Mouse (Mus musculus) neural tube, embryonic 14.5 days (tissue): ENCODE measurements around the gene Cntnap1. TPM values are rescaled to one million over a fixed set of nuclear protein-coding genes. Genes with fewer than 3 reads are reported as not detected.
"Not testable (repeated sequence)": the region's sequence is repeated elsewhere in the genome, so short reads cannot be mapped to it uniquely, and the experiment has no call there.

ENCODE experiments used
- ATAC-seq: fragments of 200-750 bp; cut with Nextera tagmentation; 2 replicates; pipeline ENCODE4 v1.8.0; 2017; ENCODE audit warnings: low read depth, mild to moderate bottlenecking, moderate TSS enrichment, moderate library complexity
- H3K27ac ChIP-seq: fragments of 300-500 bp; sonication (generic); 2 replicates; pipeline ENCODE4 v1.5.1; 2014; ENCODE audit warnings: low read depth, mild to moderate bottlenecking, control low read depth, low read length, moderate library complexity, mixed read lengths
- H3K27me3 ChIP-seq: fragments of 300-500 bp; sonication (generic); 2 replicates; pipeline ENCODE4 v1.6.1; 2014; ENCODE audit warnings: low read length; ENCODE audit not compliant: control insufficient read depth, insufficient read depth
- H3K36me3 ChIP-seq: fragments of 300-500 bp; sonication (generic); 2 replicates; pipeline ENCODE4 v1.6.1; 2014; ENCODE audit warnings: low read length, mixed read lengths; ENCODE audit not compliant: control insufficient read depth, insufficient read depth
- H3K4me1 ChIP-seq: fragments of 300-500 bp; sonication (generic); 2 replicates; pipeline ENCODE4 v1.6.1; 2014; ENCODE audit warnings: low read length; ENCODE audit not compliant: control insufficient read depth, insufficient read depth
- H3K4me2 ChIP-seq: fragments of 300-500 bp; sonication (generic); 2 replicates; pipeline ENCODE4 v1.6.1; 2014; ENCODE audit warnings: mild to moderate bottlenecking, low read depth, low read length, control low read depth
- H3K4me3 ChIP-seq: fragments of 300-500 bp; sonication (generic); 2 replicates; pipeline ENCODE4 v1.5.1; 2014; ENCODE audit warnings: low read depth, low read length, control low read depth, mixed read lengths
- H3K9ac ChIP-seq: fragments of 300-500 bp; sonication (generic); replicated peaks from 2 replicates; pipeline ENCODE4 v1.6.1; 2014; ENCODE audit warnings: low read depth, mild to moderate bottlenecking, control low read depth, low read length, mixed read lengths
- H3K9me3 ChIP-seq: fragments of 300-500 bp; sonication (generic); 2 replicates; pipeline ENCODE4 v1.6.1; 2016; ENCODE audit warnings: low read length; ENCODE audit not compliant: control insufficient read depth
- WGBS: fragments of 180-500 bp; shearing (Covaris S2); extraction: QIAGEN DNeasy Blood & Tissue Kit; methylation state at CpG from one replicate; pipeline ENCODE4 v1.1.7; 2014; 5-methylcytosine and 5-hydroxymethylcytosine counted together
- polyA plus RNA-seq: library from polyadenylated mRNA; unstranded; fragments of >200 nt; fragmentation: Nextera tagmentation; extraction: Ambion mirVana; gene quantifications from 2 replicates; pipeline ENCODE4 v1.2.1, GENCODE M21; 2014

Cntnap1 gene
- polyA plus RNA-seq = 7.5 and 8.3 TPM in 2 replicates

GRCm38 (mm10) chr11:101170354-101170810 lies at the start of gene Cntnap1:
TSS of gene Cntnap1 (plus strand) at chr11:101170523.
- WGBS = under 1% methylated on average over 35 of the region's 35 CpGs
- Histone ChIP-seq H3K9ac (peak within 1 kb of the TSS; percentile 64), H3K36me3 (peaks cover 14% of the 10 kb centered on the region), H3K4me3 (peak within 1 kb of the TSS; percentile 60), H3K4me2 (peak within 1 kb of the TSS; percentile 90), H3K27ac (peak within 1 kb of the TSS; percentile 78), H3K27me3 (peaks cover 32% of the 10 kb centered on the region), H3K4me1 (peaks cover 47% of the 10 kb centered on the region), H3K9me3 (no peaks in the 10 kb centered on the region)
- ATAC-seq = no peak

GRCm38 (mm10) chr11:101120545-101121188 lies 49.7 kb upstream of the Cntnap1 start:
- Histone ChIP-seq H3K4me1 (peaks cover 23% of the 10 kb centered on the region), H3K9ac (peak overlapping the region; percentile 65)
- WGBS = 23% methylated on average over 19 of the region's 19 CpGs

GRCm38 (mm10) chr11:101124494-101124893 lies 45.8 kb upstream of the Cntnap1 start:
- H3K4me3 ChIP-seq, ATAC-seq: not testable (repeated sequence)
- 97% methylated on average over 8 of the region's 8 CpGs for WGBS

More at GRCm38 (mm10) chr11:101120545-101121188, 49.7 kb upstream of the Cntnap1 start:
- H3K27me3 ChIP-seq = no peaks in the 10 kb centered on the region
- no peaks in the 10 kb centered on the region for H3K9me3 ChIP-seq
- peak overlapping the region; percentile 78 for H3K4me3 ChIP-seq
- peak overlapping the region; percentile 82 for H3K27ac ChIP-seq
- H3K36me3 ChIP-seq = peaks cover 14% of the 10 kb centered on the region; the same call in 1 of the 2 replicates
- ATAC-seq = no peak
- peak overlapping the region; percentile 85 for H3K4me2 ChIP-seq

GRCm38 (mm10) chr11:101125008-101125407 lies 45.3 kb upstream of the Cntnap1 start:
- not testable (repeated sequence) for H3K4me3 ChIP-seq, H3K4me2 ChIP-seq, H3K27ac ChIP-seq, H3K9ac ChIP-seq, H3K4me1 ChIP-seq, H3K27me3 ChIP-seq, ATAC-seq, H3K9me3 ChIP-seq
- 98% methylated on average over 6 of the region's 9 CpGs for WGBS
- peaks cover 23% of the 10 kb centered on the region; the same call in 1 of the 2 replicates for H3K36me3 ChIP-seq

More at GRCm38 (mm10) chr11:101124494-101124893, 45.8 kb upstream of the Cntnap1 start:
- H3K4me2 ChIP-seq, H3K27me3 ChIP-seq, H3K4me1 ChIP-seq, H3K27ac ChIP-seq, H3K9ac ChIP-seq, H3K9me3 ChIP-seq: not testable (repeated sequence)
- peaks cover 23% of the 10 kb centered on the region; the same call in 1 of the 2 replicates for H3K36me3 ChIP-seq

GRCm38 (mm10) chr11:101127075-101127474 lies 43.2 kb upstream of the Cntnap1 start:
- no peaks in the 10 kb centered on the region for H3K9me3 ChIP-seq
- H3K9ac ChIP-seq = no peak overlapping the region
- no peak for ATAC-seq
- no peaks in the 10 kb centered on the region for H3K4me1 ChIP-seq
- H3K36me3 ChIP-seq = peaks cover 23% of the 10 kb centered on the region; the same call in 1 of the 2 replicates
- no peak overlapping the region for H3K4me3 ChIP-seq
- H3K27me3 ChIP-seq = no peaks in the 10 kb centered on the region
- no peak overlapping the region for H3K4me2 ChIP-seq
- 75% methylated on average over 1 of the region's 1 CpGs for WGBS
- H3K27ac ChIP-seq = no peak overlapping the region

- Histone ChIP-seq H3K4me1 (no peaks in the 10 kb centered on the region), H3K36me3 (peaks cover 14% of the 10 kb centered on the region; the same call in 1 of the 2 replicates), H3K9me3 (no peaks in the 10 kb centered on the region), H3K4me2 (no peak overlapping the region), H3K27me3 (no peaks in the 10 kb centered on the region), H3K9ac (no peak overlapping the region), H3K27ac (no peak overlapping the region), H3K4me3 (no peak overlapping the region)
- ATAC-seq = no peak
- WGBS = 88% methylated on average over 11 of the region's 11 CpGs
These were observed 41.2 kb upstream of the Cntnap1 start for GRCm38 (mm10) chr11:101128996-101129577.

GRCm38 (mm10) chr11:101130056-101130756 lies 40.1 kb upstream of the Cntnap1 start:
- 50% methylated on average over 18 of the region's 18 CpGs for WGBS
- H3K4me2 ChIP-seq = no peak overlapping the region
- H3K27me3 ChIP-seq = no peaks in the 10 kb centered on the region
- peaks cover 14% of the 10 kb centered on the region; the same call in 1 of the 2 replicates for H3K36me3 ChIP-seq
- no peaks in the 10 kb centered on the region for H3K9me3 ChIP-seq
- H3K4me3 ChIP-seq = no peak overlapping the region
- no peaks in the 10 kb centered on the region for H3K4me1 ChIP-seq
- H3K27ac ChIP-seq = no peak overlapping the region
- no peak overlapping the region for H3K9ac ChIP-seq
- no peak for ATAC-seq

- peaks cover 5% of the 10 kb centered on the region; the same call in 1 of the 2 replicates for H3K36me3 ChIP-seq
- H3K4me3 ChIP-seq = no peak overlapping the region
- no peak overlapping the region for H3K27ac ChIP-seq
- no peaks in the 10 kb centered on the region for H3K9me3 ChIP-seq
- H3K9ac ChIP-seq = no peak overlapping the region
- H3K27me3 ChIP-seq = no peaks in the 10 kb centered on the region
- 90% methylated on average over 2 of the region's 2 CpGs for WGBS
- no peak for ATAC-seq
- H3K4me1 ChIP-seq = no peaks in the 10 kb centered on the region
- H3K4me2 ChIP-seq = no peak overlapping the region
These were observed 39.1 kb upstream of the Cntnap1 start for GRCm38 (mm10) chr11:101131187-101131586.
